Mouse (Mus musculus) cortical plate, adult 2 months (tissue): ENCODE results near the gene Cmip.

Experiments used
- CTCF ChIP-seq: fragments of 200-500 bp; IDR thresholded peaks from 2 replicates; pipeline ENCODE4 v1.5.1; 2011; ENCODE audit warnings: mild to moderate bottlenecking, control low read depth, low read length; ENCODE audit not compliant: insufficient read depth; ENCODE audit errors: extremely low read depth
- POLR2A ChIP-seq: fragments of 200-500 bp; IDR thresholded peaks from 2 replicates; pipeline ENCODE4 v1.6.1; 2011; ENCODE audit warnings: mild to moderate bottlenecking, low read length, control low read depth; ENCODE audit not compliant: insufficient read depth; ENCODE audit errors: extremely low read depth

GRCm38 (mm10) chr8:117257029-117257820, at the start of gene Cmip:
- TF ChIP-seq CTCF (no peak), POLR2A (no peak)
